Mouse (Mus musculus) frontal cortex, postnatal 36 days (tissue): ENCODE data around the gene Wfs1.
A peak's percentile ranks its signal among the peaks of the same experiment; 100 is the strongest.

Experiments used
- DNase-seq, 2 experiments: peaks; one replicate each; pipeline ENCODE4 v3.0.0; 2022; ENCODE audit warnings: low spot score in 2 of 2

The Wfs1 gene

DNA sequence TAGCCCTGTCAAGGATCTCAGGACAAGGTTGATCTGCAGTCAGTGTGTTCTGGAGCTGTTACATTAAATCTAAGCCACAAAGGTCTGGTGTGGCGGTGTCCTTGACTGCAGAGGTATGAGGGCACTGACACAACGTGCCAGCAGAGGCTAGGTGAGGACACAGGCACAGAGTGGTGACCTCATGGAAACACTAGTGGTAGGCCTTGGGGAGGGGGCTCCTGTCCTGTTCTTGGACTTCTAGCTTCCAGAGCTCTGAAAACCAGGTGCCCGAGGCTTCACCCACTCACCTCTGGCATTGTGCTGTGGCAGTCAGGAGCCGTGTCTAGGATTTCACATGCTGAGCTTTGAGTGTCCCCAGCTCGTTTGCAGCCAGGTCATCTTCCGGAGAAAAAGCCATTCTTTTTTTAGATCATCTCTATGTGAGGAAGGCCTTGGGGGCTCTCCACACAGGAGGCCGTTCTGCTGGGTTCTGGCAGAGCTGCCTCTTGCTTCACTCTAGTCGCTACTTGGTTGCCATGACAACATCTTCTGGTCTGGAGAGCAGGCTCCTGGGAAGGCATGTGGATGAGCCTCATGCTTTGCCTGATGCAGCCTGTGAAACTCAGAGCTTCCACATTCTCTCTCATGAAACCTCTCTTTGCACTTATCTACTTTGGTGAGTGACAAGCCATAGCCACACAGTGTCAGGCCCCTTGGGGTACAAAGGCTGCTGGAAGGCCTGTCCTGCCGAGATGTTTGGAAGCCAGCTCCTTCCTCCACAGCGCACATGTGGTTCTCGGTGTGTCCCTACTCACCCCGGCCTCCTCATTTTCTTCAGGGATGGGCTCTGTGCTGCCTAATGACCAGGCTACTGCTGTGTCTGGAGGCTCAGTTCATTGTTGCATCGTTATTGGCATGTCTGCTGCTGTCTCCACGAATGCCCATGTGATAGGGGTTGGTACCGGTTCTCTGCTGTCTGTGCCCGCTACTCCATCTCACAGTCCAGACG lies 53.2 kb downstream of the Wfs1 start:
- DNase-seq: peak in 1 of 2 experiments; percentile 66

DNA sequence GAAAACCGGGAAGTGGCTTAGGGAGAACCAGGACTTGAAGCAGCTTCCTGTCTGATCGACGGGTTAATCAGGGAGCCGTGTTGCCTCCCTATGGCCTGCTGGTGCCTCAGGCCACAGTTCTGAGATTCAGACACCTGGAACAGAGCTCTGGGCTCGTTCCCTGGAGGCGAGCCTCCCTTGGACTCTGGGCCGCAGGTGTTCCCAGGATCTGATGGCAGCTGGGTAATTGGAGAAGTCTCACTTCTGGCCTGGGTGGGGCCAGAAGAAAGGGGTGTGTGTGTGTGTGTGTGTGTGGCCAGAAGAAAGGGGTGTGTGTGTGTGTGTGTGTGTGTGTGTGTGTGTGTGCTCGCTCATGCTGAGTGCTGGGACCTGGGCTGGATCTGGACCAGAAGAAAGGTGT lies 55.6 kb downstream of the Wfs1 start:
- no peak for DNase-seq

DNA sequence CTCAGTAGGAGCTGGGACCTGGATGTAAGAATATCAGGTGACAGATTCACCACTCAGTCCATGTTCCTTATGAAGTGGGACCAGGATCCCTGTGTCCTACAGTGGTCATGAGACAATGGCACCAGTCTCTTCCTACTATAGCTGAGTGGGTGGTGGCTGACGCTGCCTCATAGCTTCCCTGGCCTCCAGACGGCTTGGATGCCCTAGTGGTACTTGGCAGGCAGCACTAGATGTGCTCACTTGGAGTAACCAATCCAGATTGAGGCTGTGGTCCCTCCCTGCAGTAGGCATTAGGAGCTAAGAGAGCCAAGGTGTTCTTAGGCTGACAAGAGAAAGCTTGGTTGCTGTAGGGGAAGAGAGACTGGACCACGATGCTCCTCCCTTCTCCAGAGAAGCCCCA lies 59.6 kb downstream of the Wfs1 start:
- no peak for DNase-seq

DNA sequence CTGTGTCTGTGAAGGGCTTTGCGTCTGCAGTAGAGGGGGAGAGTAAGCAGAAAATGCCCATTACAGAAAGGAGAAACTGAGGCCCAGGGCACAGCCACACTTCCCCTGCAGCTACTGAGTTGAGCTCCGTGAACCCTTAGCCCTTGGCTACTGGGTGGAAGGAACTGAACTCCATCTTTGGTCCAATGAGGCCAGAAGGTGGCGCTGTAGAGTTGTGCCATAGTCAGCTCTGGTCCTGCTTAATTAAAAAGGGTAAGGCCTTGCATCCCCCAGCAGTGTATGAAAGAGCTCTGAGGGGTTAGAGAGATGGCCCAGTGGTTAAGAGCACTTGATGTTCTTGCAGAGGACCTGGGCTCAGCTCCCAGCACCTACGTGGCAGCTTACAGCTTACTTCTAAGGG lies 60.3 kb downstream of the Wfs1 start:
- DNase-seq: no peak

DNA sequence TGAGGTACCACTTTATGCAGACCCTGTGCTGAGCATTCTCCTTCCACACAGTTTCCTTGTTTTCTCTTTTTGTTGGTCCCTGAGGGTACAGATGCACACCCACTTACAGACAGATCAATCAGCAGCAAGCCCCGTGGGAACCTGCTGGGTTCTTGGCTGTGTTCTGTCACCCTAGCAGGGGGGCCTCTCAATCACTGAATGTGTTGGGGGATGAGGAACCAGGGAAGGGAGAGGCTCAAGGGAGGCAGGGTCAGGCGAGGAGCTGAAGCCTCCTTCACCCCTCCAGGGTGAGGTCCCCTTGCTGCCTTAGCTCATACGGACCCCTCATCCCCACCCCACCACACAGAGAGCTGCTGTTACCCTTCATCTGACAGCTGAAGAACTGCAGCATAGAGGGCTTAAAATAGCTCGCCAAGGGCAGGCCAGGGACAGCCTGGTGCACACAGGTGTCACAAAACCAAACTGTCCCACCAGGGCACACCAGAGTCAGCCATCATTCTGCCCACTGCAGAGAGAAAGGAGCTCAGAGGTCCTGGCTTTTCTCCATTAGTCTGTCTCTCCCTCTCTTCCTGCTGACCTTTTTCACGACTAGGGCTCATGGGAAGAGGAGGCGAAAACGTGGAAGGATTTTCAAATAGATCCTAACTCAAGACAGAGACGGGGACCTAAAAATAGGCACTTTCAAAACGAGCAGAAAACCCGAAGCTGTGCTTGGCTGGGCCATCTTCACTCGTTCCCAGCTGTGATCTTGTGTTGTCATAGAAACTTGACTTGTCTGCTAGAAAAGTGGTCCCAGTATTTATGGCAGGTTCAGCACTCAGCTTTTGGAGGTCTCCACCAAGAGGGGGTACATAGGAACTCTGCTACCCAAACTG lies 64.9 kb downstream of the Wfs1 start:
- peak in 1 of 2 experiments; percentile 66 for DNase-seq

DNA sequence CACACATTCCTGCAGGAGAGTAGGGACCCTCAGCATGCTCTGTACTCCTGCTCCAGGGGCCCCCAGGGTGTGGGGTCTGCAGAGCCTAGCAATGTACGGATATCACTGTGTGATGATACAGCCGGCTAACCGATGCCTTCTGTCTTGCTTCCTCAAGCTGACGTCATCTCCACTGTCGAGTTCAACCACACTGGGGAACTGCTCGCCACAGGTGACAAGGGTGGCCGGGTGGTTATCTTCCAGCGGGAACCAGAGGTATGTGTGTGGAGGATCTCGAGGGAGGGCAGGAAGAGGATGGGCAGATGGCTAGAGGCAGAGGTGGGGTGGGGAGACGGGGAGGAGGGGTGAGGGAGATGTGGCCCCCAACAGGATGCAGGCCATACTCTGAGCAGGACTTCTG lies 66.2 kb downstream of the Wfs1 start:
- no peak for DNase-seq

DNA sequence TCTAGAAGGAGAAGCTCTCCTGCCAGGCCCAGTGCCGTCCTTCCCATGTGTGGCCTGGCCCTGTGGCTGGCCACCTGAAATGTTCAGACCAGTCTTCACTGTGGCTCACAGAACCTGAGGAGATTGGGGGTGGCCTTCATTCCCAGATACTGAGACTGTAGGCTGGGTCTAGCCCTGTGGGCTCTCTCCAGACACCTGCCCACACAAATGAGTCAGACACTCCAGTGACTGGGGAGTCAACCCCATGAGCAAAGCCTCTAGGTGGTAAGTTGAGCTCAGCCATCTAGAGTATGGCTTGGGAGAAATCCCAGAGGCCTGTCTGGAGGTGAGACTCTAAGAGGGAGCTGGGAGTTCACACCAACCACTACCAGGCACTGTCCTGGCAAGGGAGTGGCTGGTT lies 67.1 kb downstream of the Wfs1 start:
- DNase-seq: no peak

DNA sequence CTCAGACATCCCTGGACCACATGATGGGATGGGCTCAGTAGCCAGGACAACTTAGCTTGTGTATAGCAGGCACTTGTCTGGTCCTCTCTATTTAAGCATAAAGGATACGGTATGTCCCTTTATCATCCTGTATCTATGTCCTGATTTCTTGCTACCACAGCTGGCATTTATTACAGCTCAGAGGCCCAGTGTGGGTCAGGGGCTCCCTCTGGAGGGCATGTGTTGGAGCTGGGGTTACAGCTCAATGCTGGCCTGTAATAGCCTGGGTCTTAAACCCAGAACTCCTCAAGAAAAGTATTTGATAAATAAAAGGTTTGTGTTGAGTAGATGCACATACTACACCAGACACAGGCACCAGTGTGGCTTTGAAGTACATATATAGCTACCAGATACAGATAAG lies 68.9 kb downstream of the Wfs1 start:
- no peak for DNase-seq

DNA sequence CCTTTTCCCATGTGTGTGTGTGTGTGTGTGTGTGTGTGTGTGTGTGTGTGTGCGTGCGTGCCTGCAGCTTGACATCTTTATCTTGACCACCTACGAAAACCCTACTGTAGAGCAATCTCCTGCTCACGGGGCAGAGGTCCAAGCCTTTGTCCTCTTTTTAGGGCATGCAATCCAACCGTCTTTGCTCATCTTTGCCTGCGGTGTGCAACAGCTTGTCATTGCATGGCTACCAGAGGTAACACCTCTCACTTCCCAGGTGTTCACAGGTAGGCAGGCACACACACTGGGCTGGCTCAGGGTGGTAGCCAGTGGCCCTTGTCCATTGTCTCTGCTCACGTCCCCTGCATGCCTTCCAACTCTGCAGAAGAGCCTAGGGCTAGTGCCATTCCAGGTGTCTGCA lies 71.0 kb downstream of the Wfs1 start:
- DNase-seq: no peak

DNA sequence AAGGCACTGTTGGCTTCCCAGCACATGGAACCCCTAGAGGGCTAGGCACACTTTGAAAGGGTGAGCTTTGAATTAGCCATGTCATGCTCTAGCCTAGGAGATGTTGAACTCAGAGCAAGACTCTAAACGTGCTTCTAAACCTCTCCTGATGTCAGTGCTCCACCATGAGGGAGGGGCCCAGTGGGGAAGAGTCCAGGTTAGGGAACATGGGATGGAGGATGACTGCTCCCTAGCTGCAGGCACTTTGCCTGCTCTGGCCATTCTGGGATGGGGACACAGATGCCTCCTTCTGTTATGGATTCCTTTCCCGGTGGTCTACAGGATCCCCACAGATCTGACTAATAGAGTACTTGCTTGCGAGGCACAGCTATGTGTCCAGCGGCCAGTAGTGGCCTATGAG lies 71.8 kb downstream of the Wfs1 start:
- no peak for DNase-seq

DNA sequence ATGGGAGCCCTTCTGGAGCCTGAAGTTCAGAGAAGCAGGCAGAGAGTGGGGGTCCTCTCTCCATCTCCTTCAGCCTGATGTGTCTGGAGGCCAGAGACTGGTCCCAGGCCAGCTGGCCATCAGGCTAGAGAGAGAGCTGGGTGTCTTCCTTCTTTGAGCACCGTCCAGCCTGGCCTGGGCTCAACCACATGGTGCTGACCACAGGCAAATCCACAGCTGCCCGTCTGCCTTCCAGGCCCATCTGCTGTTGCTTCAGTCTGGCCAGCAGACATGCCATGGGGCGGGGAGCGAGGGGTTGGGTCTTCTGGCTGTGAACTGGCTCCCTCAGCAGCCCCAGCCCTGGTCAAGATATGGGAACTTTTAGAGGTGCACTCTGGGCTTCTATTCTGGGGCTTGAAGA lies 72.4 kb downstream of the Wfs1 start:
- DNase-seq: no peak
